Mouse (Mus musculus) liver, adult 2 months (tissue): ENCODE measurements around the gene Kctd19.

Source experiments
- CTCF ChIP-seq: fragments of 200-500 bp; IDR thresholded peaks from 2 replicates; pipeline ENCODE4 v1.5.1; 2011; ENCODE audit warnings: low read depth, low read length, control low read depth
- POLR2A ChIP-seq: fragments of 200-500 bp; IDR thresholded peaks from 2 replicates; pipeline ENCODE4 v1.6.1; 2011; ENCODE audit warnings: low read length, control low read depth; ENCODE audit not compliant: insufficient read depth; ENCODE audit errors: extremely low read depth

GRCm38 (mm10) chr8:105419800-105420199, 6.5 kb upstream of the Kctd19 start:
- TF ChIP-seq CTCF (no peak), POLR2A (no peak)
